Mouse (Mus musculus): ENCODE data around the gene Dusp7.

GRCm38 (mm10) chr9:106392828-106393527, 24.5 kb downstream of the Dusp7 start:
- TF ChIP-seq MAFK (IDR thresholded peaks at IDR 0.05; ENCODE audit: insufficient replicate concordance, low read length): no peak
- no peak for TF ChIP-seq JUN (IDR thresholded peaks at IDR 0.05; ENCODE audit: insufficient read depth, low read depth, low read length)
- TF ChIP-seq TCF12 (IDR thresholded peaks at IDR 0.05; ENCODE audit: low read depth, low read length): no peak
- no peak for TF ChIP-seq EP300 (IDR thresholded peaks at IDR 0.05; ENCODE audit: low read length)
- TF ChIP-seq CHD2 (IDR thresholded peaks at IDR 0.05; ENCODE audit: low read length): no peak
- TF ChIP-seq POLR2A (IDR thresholded peaks at IDR 0.05; ENCODE audit: low read depth, low read length): no peak
- no peak for TF ChIP-seq MAX (IDR thresholded peaks at IDR 0.05; ENCODE audit: low read length)
- no peak for TF ChIP-seq SIN3A (IDR thresholded peaks at IDR 0.05; ENCODE audit: low read length)
- TF ChIP-seq NRF1 (IDR thresholded peaks at IDR 0.05; ENCODE audit: low read depth, low read length): no peak
- no peak for TF ChIP-seq GABPA (IDR thresholded peaks at IDR 0.05; ENCODE audit: insufficient replicate concordance, low read depth, low read length)
- TF ChIP-seq USF2 (conservative IDR thresholded peaks at IDR 0.05; ENCODE audit: low read depth, low read length): no peak
- TF ChIP-seq CTCF (conservative IDR thresholded peaks at IDR 0.05 in 1 of 2, IDR thresholded peaks at IDR 0.05 in 1 of 2; ENCODE audit: low read depth in 2 of 2, low read length in 2 of 2): no peak
- TF ChIP-seq KAT2A (IDR thresholded peaks at IDR 0.05; ENCODE audit: insufficient replicate concordance, low read length): no peak
- no peak for TF ChIP-seq MYC (IDR thresholded peaks at IDR 0.05; ENCODE audit: low read depth, low read length)

Measured in CH12.LX (cell line).